Mouse (Mus musculus): ENCODE results near the gene Capn1. TPM values are rescaled to one million over a fixed set of nuclear protein-coding genes. Genes with fewer than 3 reads are reported as not detected.

Gene Capn1
- polyA plus RNA-seq, 1 experiment from 2014 or later, result 3.2 TPM

- Histone ChIP-seq H3K4me1 (ENCODE audit: control insufficient read depth, insufficient read depth, low read length) (peaks cover 16% of the 10 kb centered on the region), H3K36me3 (ENCODE audit: control insufficient read depth, insufficient read depth, low read length) (no peaks in the 10 kb centered on the region), H3K4me3 (ENCODE audit: low read depth, low read length) (no peak overlapping the region), H3K4me2 (ENCODE audit: low read length) (no peak overlapping the region), H3K27me3 (ENCODE audit: control insufficient read depth, insufficient read depth, low read depth, low read length) (no peaks in the 10 kb centered on the region), H3K27ac (ENCODE audit: low read length) (no peak overlapping the region), H3K9ac (ENCODE audit: low read depth, low read length) (no peak overlapping the region), H3K9me3 (replicated peaks; ENCODE audit: control insufficient read depth, low read length, poor library complexity, severe bottlenecking) (no peaks in the 10 kb centered on the region)
- no peak for ATAC-seq
- WGBS, result 92% methylated on average over 2 of the region's 2 CpGs
Measured at GRCm38 (mm10) chr19:5965910-5966309, 49.8 kb downstream of the Capn1 start.

GRCm38 (mm10) chr19:5965280-5965679 is 50.4 kb downstream of the Capn1 start:
- Histone ChIP-seq H3K9ac (ENCODE audit: low read depth, low read length) (no peak overlapping the region), H3K9me3 (replicated peaks; ENCODE audit: control insufficient read depth, low read length, poor library complexity, severe bottlenecking) (no peaks in the 10 kb centered on the region), H3K36me3 (ENCODE audit: control insufficient read depth, insufficient read depth, low read length) (no peaks in the 10 kb centered on the region), H3K4me1 (ENCODE audit: control insufficient read depth, insufficient read depth, low read length) (peaks cover 16% of the 10 kb centered on the region), H3K4me3 (ENCODE audit: low read depth, low read length) (no peak overlapping the region), H3K4me2 (ENCODE audit: low read length) (no peak overlapping the region), H3K27me3 (ENCODE audit: control insufficient read depth, insufficient read depth, low read depth, low read length) (no peaks in the 10 kb centered on the region), H3K27ac (ENCODE audit: low read length) (no peak overlapping the region)
- ATAC-seq, result peak; percentile 59; the same call in 1 of the 2 replicates
- WGBS, result 10% methylated on average over 4 of the region's 4 CpGs

- H3K4me1 ChIP-seq (ENCODE audit: control insufficient read depth, insufficient read depth, low read length), result peaks cover 16% of the 10 kb centered on the region
- H3K27me3 ChIP-seq (ENCODE audit: control insufficient read depth, insufficient read depth, low read depth, low read length), result no peaks in the 10 kb centered on the region
- 82% methylated on average over 2 of the region's 2 CpGs for WGBS
- ATAC-seq, result no peak
- peak overlapping the region; percentile 58; the same call in 1 of the 2 replicates for H3K4me3 ChIP-seq (ENCODE audit: low read depth, low read length)
- peak overlapping the region; percentile 73 for H3K9ac ChIP-seq (ENCODE audit: low read depth, low read length)
- no peaks in the 10 kb centered on the region for H3K9me3 ChIP-seq (replicated peaks; ENCODE audit: control insufficient read depth, low read length, poor library complexity, severe bottlenecking)
- no peak overlapping the region for H3K27ac ChIP-seq (ENCODE audit: low read length)
- peak overlapping the region; percentile 93 for H3K4me2 ChIP-seq (ENCODE audit: low read length)
- H3K36me3 ChIP-seq (ENCODE audit: control insufficient read depth, insufficient read depth, low read length), result no peaks in the 10 kb centered on the region
Measured at GRCm38 (mm10) chr19:5964804-5965203, 50.9 kb downstream of the Capn1 start.

DNA sequence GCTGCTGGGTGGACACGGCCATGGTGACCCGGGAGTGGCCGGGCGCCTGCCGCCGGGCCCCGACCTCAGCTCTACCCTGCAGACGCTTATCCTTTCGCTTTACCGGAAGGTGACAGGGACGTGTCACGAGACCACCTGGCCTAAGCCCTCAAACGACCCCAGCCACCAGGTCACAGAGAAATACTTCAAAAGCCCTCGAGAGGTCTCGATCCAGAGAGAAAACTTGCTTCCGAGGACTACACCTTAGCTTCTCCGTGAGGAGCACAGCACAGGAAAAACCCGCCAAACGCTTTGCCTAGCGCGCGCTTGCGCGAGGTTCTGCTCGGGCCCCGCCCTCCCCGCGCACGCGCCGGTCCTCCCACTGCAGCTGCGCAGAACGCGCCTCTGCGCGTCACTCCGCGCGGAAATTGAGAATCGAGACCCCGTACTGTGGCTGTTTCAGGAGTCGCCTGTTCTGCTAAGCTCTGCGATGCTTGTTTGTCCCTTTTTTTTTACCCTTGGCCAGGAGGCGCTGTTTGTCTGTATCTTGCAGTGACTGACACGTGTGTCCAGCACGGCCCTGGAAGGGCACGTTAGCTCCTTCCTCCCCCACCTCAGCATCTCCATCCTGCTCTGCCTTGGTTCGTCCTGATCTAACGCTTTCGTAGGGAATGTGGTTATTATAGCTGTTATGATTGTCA is 51.7 kb downstream of the Capn1 start, which contains the start of gene Pola2:
Gene Pola2 (minus strand): TSS at position 320 of the 680 bp plus-strand sequence.
- under 1% methylated on average over 50 of the region's 50 CpGs for WGBS
- peaks cover 16% of the 10 kb centered on the region for H3K4me1 ChIP-seq (ENCODE audit: control insufficient read depth, insufficient read depth, low read length)
- peak; percentile 92 for ATAC-seq
- H3K9me3 ChIP-seq (replicated peaks; ENCODE audit: control insufficient read depth, low read length, poor library complexity, severe bottlenecking), result no peaks in the 10 kb centered on the region
- H3K27ac ChIP-seq (ENCODE audit: low read length), result peak within 1 kb of the TSS; percentile 62
- H3K4me2 ChIP-seq (ENCODE audit: low read length), result peak within 1 kb of the TSS; percentile 93
- peak within 1 kb of the TSS; percentile 73 for H3K9ac ChIP-seq (ENCODE audit: low read depth, low read length)
- H3K4me3 ChIP-seq (ENCODE audit: low read depth, low read length), result peak within 1 kb of the TSS; percentile 58
- no peaks in the 10 kb centered on the region for H3K27me3 ChIP-seq (ENCODE audit: control insufficient read depth, insufficient read depth, low read depth, low read length)
- H3K36me3 ChIP-seq (ENCODE audit: control insufficient read depth, insufficient read depth, low read length), result no peaks in the 10 kb centered on the region

GRCm38 (mm10) chr19:5962651-5963050 is 53.0 kb downstream of the Capn1 start:
- Histone ChIP-seq H3K4me1 (ENCODE audit: control insufficient read depth, insufficient read depth, low read length) (peaks cover 16% of the 10 kb centered on the region), H3K4me3 (ENCODE audit: low read depth, low read length) (no peak overlapping the region), H3K9ac (ENCODE audit: low read depth, low read length) (no peak overlapping the region), H3K27me3 (ENCODE audit: control insufficient read depth, insufficient read depth, low read depth, low read length) (no peaks in the 10 kb centered on the region), H3K9me3 (replicated peaks; ENCODE audit: control insufficient read depth, low read length, poor library complexity, severe bottlenecking) (no peaks in the 10 kb centered on the region), H3K4me2 (ENCODE audit: low read length) (no peak overlapping the region), H3K36me3 (ENCODE audit: control insufficient read depth, insufficient read depth, low read length) (no peaks in the 10 kb centered on the region), H3K27ac (ENCODE audit: low read length) (no peak overlapping the region)
- WGBS, result 41% methylated on average over 1 of the region's 1 CpGs
- ATAC-seq, result no peak

- no peak overlapping the region for H3K4me3 ChIP-seq (ENCODE audit: low read depth, low read length)
- H3K4me1 ChIP-seq (ENCODE audit: control insufficient read depth, insufficient read depth, low read length), result no peaks in the 10 kb centered on the region
- H3K4me2 ChIP-seq (ENCODE audit: low read length), result no peak overlapping the region
- no peak overlapping the region for H3K27ac ChIP-seq (ENCODE audit: low read length)
- H3K9ac ChIP-seq (ENCODE audit: low read depth, low read length), result no peak overlapping the region
- no peaks in the 10 kb centered on the region for H3K36me3 ChIP-seq (ENCODE audit: control insufficient read depth, insufficient read depth, low read length)
- H3K9me3 ChIP-seq (replicated peaks; ENCODE audit: control insufficient read depth, low read length, poor library complexity, severe bottlenecking), result no peaks in the 10 kb centered on the region
- 96% methylated on average over 5 of the region's 5 CpGs for WGBS
- no peak for ATAC-seq
- no peaks in the 10 kb centered on the region for H3K27me3 ChIP-seq (ENCODE audit: control insufficient read depth, insufficient read depth, low read depth, low read length)
Measured at GRCm38 (mm10) chr19:5957371-5957770, 58.3 kb downstream of the Capn1 start.

DNA sequence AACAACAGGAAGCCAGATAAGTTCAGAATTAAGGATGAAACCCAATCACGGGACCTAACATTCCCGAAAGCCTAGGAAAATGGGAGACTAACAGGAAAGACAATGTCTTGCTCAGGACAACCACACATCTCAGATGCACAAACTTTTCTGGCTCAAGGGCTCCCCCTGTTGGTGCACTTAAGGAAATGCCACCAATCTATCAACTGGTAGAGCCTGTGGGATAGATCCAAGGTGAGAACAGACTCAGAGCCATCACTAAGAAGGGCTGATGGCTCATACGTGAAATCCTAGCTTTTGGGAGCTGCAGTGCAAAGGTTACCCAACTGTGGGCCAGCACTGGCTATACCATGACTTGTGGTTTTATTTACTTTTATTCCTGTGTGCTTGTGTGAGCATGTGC is 59.0 kb downstream of the Capn1 start:
- H3K4me2 ChIP-seq (ENCODE audit: low read length), result no peak overlapping the region
- no peak overlapping the region for H3K9ac ChIP-seq (ENCODE audit: low read depth, low read length)
- no peaks in the 10 kb centered on the region for H3K36me3 ChIP-seq (ENCODE audit: control insufficient read depth, insufficient read depth, low read length)
- no peak overlapping the region for H3K27ac ChIP-seq (ENCODE audit: low read length)
- no peak for ATAC-seq
- 29% methylated on average over 3 of the region's 3 CpGs for WGBS
- no peaks in the 10 kb centered on the region for H3K4me1 ChIP-seq (ENCODE audit: control insufficient read depth, insufficient read depth, low read length)
- H3K4me3 ChIP-seq (ENCODE audit: low read depth, low read length), result no peak overlapping the region
- H3K27me3 ChIP-seq (ENCODE audit: control insufficient read depth, insufficient read depth, low read depth, low read length), result no peaks in the 10 kb centered on the region
- H3K9me3 ChIP-seq (replicated peaks; ENCODE audit: control insufficient read depth, low read length, poor library complexity, severe bottlenecking), result no peaks in the 10 kb centered on the region

DNA sequence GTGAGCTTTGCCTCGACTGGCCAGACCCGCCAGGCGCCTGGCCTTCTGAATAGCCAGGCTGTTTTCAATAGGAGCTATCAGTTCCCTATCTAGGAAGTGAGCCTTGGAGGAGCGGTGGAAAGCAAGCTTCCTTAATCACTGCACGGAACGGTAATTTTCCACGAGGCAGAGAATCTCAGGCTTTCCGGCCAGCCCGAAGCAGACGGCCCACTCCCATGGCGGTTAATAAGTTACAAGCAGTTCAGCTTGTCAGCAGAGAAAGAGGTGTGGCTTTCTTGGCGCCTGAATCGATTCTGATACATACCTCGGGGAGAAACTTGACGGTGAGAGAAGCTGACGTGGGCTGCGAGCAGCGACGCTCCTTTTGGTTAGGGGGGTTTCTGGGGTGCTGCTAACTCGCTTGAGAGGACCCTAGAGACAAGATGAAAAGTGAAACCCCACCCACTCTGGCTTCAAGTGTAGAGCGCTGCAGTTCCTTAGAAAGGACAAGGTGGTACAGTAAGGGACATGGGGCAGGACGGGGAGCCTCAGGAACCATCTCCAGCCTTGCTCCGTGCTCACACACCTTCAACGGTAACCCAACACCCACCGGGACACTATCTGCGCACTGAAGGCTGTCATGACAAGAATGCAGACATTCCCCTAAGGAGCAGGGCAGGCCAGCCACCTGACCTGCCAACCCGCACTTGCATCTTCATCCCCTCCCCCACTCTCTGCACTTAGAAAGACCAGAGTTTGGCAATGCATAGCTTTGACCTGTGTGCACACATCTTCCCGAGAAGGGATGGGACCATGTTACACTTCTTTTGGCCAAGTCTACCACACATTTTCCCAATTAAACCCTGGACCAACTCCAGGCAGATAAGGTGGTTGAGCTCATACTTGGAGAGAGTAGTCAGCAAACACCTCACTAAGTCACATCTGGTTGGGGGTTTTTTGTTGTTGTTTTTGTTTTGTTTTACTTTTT is 59.7 kb downstream of the Capn1 start:
- no peaks in the 10 kb centered on the region for H3K9me3 ChIP-seq (replicated peaks; ENCODE audit: control insufficient read depth, low read length, poor library complexity, severe bottlenecking)
- no peak overlapping the region for H3K4me2 ChIP-seq (ENCODE audit: low read length)
- no peak for ATAC-seq
- no peaks in the 10 kb centered on the region for H3K36me3 ChIP-seq (ENCODE audit: control insufficient read depth, insufficient read depth, low read length)
- H3K27me3 ChIP-seq (ENCODE audit: control insufficient read depth, insufficient read depth, low read depth, low read length), result no peaks in the 10 kb centered on the region
- H3K27ac ChIP-seq (ENCODE audit: low read length), result no peak overlapping the region
- no peak overlapping the region for H3K9ac ChIP-seq (ENCODE audit: low read depth, low read length)
- WGBS, result 92% methylated on average over 28 of the region's 28 CpGs
- H3K4me3 ChIP-seq (ENCODE audit: low read depth, low read length), result no peak overlapping the region
- H3K4me1 ChIP-seq (ENCODE audit: control insufficient read depth, insufficient read depth, low read length), result no peaks in the 10 kb centered on the region

- H3K4me2 ChIP-seq (ENCODE audit: low read length), result no peak overlapping the region
- no peak overlapping the region for H3K4me3 ChIP-seq (ENCODE audit: low read depth, low read length)
- 0 out of 2 replicates have a peak, but pooled peaks cover 3% of the 10 kb centered on the region for H3K36me3 ChIP-seq (ENCODE audit: control insufficient read depth, insufficient read depth, low read length)
- no peak for ATAC-seq
- H3K27ac ChIP-seq (ENCODE audit: low read length), result no peak overlapping the region
- H3K27me3 ChIP-seq (ENCODE audit: control insufficient read depth, insufficient read depth, low read depth, low read length), result no peaks in the 10 kb centered on the region
- H3K4me1 ChIP-seq (ENCODE audit: control insufficient read depth, insufficient read depth, low read length), result no peaks in the 10 kb centered on the region
- WGBS, result 94% methylated on average over 10 of the region's 10 CpGs
- H3K9me3 ChIP-seq (replicated peaks; ENCODE audit: control insufficient read depth, low read length, poor library complexity, severe bottlenecking), result no peaks in the 10 kb centered on the region
- no peak overlapping the region for H3K9ac ChIP-seq (ENCODE audit: low read depth, low read length)
Measured at GRCm38 (mm10) chr19:5954936-5955335, 60.8 kb downstream of the Capn1 start.

Data from midbrain, embryonic 16.5 days (tissue).